Mouse (Mus musculus): ENCODE measurements around the gene Ttc16.

Gene Ttc16

DNA sequence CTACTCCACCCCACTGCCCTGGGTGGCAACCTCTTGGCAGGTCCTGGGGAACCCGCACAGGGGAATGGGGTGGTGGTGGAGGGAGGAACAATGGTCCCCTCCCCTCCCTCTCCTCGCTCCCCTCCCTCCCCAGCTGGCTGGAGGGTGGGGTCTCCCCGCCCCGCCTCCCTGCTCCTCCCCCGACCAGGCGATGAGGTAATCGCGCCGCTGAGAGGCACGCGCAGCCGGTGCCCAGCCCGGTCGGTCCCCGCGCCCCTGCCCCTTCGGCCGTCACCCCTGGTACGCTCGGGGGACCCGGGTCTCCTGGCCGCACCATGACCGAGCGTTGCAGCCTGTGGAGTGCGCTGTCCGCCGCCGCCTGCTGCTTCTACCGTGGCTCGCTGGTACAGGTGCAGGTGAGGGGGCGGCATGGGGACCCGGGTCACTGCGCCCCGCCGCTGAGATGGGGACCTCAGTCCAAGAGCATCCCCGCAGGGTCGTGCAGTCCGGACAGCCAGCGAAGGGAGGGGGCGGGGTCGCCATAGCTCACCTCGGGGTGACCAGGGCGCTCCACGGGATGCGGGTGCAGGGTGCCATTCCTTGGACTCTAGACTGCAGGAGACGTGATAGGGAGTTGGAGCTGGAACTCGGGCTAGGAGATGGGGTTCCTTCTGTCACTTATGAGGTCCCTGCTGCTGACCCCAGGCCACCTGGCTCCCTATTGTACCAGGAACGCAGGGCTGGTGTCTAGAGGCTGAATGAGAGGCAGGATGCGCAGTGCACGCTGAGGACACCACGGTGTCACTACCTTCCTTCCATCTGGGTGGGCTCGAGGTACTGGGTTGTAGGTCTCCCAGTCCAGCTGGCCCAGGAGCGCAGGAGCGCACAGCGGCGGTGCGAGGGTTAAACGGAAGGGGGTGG, 33.9 kb downstream of the Ttc16 start:
- DNase-seq, result no peak

DNA sequence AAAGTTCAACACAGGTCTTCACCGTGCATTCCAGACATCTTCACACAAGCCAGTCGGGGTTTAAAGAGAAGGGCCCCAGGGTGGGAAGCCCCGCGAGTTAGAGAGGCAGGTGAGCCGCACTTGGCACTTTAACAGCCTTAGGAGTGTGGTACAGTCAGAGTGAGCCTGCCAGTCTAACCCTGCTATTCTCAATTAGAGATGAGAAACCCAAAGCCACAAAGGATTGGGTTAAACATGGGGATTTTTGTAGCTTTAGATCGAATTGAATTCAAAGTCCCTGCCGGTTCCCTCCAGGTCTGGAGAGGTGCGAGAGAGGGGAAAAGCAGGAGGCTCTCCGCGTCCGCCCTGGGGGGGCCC, 34.5 kb downstream of the Ttc16 start, which contains the start of gene 6330409D20Rik:
Gene 6330409D20Rik, minus strand, starts transcription at position 101 of the 357 bp plus-strand sequence.
- DNase-seq, result no peak

DNA sequence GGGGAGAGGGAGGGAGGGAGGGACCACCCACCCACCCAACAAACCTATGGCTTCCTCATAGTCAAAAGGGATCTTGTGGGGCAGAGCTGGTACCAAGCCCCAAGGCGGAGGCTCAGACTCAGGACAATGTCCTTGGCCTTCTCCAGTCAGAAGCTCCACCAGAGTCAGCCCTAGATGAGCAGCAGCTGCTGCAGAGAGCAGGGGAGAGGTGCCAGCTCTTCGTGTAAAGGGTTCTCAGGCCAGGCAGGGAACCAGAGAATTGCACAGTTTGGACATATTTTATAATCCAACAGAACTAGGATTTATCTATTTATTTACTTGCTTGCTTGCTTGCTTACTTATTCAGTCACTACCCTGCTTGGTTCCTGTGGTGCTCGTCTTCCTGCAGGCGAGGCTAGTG, 36.1 kb downstream of the Ttc16 start:
- no peak for DNase-seq

DNA sequence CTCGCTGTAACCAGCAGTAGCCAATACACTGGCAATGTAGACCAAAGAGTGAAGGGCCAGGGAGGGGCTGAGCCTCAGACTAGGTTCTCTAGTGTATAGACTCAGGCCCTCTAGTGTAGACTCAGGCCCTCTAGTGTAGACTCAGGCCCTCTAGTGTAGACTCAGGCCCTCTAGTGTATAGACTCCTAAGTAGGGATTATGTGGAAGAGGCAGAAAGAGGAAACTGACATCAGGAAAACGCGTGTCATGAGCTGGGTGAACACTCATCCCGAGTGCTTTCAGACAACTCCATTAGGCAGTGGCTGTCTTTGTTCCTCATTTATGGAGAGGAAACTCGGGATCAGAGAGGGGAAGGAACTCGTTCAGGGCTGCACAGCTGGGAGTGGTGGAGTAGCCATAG, 38.4 kb downstream of the Ttc16 start:
- no peak for DNase-seq

DNA sequence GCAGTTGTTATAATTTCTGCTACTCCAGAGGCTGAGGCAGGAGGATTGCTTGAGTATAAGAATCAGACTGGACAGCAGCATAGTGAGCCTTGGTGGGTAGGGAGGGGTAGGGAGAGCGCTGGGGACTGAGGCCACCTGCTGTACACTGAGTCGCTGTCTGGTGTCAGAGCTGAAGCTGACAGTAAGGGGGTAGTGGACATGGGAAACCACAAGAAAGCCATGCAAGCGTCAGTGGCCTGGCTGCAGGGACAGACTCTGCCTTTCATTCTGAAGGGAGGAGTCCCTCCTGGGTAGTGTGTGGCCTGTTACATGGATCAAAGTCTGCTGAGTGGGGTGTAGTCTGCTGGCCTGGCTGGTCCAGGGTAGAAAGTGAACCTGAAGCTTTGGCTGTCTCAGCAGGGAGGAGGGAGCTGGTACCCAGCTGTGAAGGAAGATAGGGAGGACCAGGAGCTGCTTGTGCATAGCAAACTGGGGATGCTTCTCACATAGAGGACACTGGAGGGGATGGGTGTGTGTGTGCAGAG, 39.1 kb downstream of the Ttc16 start:
- no peak for DNase-seq

DNA sequence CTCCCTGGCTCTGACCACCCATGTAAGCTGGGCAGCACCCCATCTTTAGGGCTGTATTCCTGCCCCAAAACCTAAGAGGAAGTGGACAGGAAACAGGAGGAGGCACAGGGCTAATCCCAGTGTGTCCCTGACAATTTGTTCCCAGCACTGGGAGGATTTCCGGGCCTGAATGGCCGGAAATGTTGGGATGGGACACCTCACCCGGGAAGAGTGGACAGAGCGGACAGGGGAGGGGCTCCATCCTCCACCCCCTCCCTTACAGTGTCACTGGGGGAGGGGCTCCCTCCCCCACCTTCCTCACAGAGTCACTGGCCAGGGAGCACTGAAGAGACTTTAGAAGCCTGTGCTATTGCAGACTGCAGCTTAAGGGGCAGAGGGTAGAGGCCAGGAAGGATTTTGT, 40.5 kb downstream of the Ttc16 start:
- DNase-seq, result no peak

DNA sequence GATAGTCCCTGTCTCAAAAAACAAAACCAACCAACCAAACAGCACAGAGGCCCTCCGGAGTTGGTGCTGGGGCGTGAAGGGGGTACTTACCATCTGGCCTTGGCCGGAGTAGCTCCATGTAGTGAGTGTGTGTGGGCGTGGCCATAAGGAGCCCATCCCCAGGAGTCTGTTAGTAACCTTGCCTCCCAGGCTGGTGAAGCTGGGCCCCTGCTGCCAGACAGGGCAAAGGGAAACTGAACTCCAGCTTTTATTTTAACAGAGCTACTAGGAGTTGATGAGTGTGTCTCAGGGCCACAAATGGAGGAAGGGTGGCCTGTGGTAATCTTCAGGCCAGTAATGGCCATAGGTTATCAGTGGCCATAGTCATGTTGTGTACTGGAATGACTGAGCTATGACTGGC, 41.0 kb downstream of the Ttc16 start:
- no peak for DNase-seq

DNA sequence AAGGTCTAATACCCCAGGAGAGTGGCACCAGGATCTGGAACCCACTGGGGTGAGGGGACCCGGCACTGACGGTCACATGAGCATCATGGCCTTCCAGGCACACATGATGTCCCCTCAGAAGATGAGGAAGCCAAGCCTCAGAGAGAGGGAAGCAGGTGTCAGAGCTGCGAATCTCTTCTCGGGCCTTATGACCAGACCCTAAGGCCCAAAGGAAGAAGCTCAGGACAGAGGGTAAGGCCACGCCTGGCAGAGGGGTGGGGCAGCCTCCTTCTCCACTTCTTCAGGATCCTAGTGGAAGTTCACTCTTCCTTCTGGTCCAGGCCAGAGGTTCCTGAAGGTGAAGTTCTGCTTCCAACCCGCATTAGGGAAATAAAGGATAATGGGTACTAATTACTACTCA, 42.7 kb downstream of the Ttc16 start:
- no peak for DNase-seq

DNA sequence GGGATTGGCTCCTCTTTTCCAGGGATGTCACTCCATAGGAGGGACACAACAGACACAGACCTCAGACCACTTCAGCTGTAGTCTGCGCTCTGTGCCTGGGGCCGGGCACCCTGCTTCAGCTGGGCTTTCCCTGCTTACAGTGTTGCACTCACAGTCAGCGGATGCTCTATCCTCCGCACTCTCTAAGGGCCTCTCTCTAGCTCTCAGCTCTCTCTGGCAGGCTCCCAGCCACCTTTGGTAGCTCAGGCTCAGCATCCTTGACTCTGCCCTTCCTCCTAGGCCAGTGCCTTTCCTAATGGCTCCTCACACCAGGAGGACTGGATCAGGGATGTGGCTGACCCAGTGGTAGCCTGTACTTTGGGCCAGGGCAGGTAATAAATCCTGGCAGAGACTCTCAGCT, 43.5 kb downstream of the Ttc16 start:
- DNase-seq, result no peak

DNA sequence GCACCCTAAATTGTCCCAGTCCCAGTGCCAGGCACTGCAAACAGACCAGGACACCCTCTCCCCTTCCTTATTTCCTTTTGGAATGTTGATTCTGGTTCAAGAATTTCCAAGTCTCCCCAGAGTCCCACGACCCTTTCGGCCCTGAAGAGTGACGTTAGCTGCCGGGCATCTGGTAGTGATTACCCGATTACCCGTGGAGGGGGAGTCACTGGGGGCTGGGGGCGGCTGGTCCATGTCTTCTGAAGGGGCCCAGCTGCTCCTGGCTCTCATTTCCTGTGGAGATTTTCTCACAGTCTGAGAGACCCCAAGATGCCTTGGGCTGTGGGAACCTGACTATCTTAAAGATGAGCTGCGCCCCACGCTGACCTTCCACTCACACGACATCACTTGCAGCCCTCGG, 44.6 kb downstream of the Ttc16 start:
- no peak for DNase-seq

DNA sequence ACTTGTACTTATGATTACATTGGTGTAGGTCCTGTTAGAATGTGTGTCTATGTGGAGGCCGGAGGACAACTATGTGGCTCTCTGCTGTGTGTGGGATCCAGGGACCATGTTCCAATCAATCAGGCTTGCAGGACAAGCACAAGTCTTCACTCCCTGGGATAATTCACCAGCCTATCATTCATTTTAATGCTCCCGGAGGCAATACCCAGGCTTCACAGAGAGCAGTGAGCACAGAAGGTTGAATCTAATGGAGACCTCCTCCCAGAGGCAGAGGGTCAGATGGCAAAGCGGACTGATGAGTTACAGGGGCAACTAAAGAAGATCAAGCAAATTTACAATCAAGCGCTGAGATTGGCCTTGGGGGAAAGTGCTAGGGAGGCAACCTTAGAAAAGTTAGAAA, 45.9 kb downstream of the Ttc16 start:
- no peak for DNase-seq

DNA sequence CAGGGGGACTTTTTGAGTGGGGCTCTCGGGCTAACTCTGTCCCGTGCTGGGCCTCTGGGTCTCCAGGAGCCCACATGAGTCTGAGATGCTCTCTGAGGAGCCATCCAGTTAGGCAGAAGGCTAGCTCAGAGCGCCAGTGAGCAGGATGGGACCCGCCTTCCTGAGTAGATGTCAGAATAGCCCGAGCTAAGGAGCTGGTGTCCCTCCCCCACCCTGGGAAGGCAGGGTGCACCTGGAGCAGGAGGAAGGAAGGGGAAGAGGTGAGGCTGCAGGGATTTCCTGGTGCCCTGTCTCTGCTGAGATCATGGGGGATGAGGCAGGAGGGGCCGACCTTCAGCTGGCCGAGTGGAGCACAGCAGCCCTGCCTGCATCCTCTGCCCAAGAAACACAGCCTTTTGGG, 47.0 kb downstream of the Ttc16 start:
- peak; percentile 32 for DNase-seq

DNA sequence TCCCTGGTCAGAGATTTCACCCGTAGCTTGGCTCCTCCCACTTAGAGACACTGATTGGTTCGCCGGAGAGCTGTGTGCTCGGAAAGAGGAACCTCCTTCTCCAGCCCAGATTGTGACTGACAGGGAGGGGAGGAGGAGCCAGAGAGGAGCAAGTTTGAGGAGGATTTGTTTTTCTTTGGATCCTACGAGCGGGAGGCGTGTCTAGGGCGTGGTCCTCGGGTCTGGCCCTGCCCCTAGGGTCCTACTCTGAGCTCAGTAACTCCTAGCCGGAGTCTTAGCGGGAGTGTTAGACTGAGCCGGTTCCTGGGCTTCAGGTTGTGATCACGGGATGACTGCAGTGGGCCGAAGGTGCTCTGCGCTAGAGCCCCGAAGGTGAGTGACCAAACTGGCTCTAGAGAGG, 48.0 kb downstream of the Ttc16 start:
- peak; percentile 81 for DNase-seq

DNA sequence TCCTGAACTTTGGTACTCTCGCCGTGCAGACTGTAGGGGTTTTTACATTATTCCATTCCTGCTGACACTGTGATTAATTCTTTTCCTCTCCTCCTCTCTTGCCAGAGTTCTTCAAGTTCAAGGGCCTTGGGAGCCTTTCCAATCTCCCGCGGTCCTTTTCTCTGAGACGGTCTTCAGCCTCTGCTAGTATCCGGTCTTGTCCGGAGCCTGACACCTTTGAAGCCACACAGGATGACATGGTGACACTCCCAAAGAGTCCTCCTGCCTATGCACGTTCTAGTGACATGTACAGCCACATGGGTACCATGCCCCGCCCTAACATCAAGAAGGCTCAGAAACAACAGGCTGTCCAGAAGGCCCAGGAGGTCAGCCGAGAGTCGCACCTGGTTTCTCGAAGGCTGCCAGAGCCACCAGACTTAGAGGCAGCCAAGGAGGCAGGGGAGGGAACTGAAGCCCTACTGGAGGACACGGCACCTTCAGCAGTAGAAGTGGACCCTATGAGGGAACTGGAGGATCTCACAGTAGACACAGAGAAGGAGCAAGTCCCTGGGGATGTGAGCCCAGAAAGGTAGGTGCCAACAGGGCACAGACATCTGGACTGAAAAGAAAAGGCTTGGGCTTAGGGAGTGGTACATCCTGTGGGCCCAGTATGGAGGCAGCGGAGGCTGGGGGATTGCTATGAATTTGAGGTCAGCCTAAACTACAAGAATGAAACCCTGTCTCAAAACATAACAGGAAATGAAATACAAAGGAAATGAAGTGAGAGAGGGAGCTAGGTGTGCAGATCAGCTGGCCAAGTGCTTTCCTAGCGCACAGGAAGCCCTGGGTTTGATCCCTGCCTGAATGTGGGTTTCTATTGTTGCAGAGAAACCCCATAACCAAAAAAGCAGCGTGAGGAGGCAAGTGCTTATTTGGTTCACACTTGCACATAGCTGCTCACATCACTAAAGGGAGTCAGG, 50.3 kb downstream of the Ttc16 start:
- peak; percentile 67 for DNase-seq

DNA sequence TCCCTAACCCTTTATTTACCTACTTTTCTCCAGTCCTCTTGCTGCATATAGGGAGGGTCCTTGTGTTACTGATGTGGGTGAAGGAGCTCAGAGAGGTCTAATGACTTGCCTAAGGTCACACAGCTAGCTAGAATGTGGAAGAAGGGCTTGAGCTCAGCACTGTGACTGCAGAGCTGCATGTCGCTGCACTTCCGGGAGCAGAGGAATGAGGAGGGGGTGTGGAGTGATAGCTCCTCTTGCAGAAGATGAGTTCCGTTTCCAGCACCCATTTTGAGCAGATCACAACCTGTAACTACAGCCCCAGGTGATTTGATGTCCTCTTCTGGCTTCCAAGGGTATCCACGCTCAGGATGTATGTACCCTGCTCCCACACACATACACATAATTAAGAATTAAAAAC, 51.3 kb downstream of the Ttc16 start:
- no peak for DNase-seq

DNA sequence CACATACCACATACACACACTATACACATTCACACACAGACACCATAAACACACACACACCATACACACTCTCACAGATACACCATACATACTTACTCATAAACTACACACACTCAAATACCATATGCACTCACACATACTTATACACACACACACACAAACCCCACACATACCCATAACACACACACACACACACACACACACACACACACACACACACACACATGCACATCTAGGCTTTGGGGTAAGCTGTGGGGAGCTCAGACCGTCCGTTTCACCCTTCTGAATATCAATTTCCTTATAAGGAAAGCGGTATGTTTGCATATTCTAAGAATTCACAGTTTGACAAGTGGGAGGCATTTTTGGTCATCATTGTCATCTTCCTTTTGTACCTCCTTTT, 52.9 kb downstream of the Ttc16 start:
- DNase-seq, result no peak

DNA sequence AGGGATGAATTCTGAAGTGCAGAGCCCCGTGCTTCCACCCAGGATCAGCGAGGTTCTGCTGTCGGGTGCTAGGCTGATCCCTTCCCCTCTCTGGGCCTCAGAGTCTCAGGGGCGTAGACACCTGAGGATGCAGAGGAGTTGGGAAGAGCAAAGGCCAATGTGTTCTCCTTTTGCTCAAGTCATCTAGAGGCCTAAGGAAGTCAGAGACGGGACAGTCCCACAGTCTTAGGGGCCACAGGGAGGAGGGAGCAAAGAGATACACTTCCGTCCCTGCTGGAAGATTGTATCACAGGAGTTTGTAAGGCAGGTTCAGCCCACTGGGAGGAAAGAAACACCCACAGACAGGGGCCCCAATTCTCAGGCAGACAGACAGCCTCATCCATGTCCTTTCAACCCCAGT, 53.4 kb downstream of the Ttc16 start:
- peak; percentile 60 for DNase-seq

DNA sequence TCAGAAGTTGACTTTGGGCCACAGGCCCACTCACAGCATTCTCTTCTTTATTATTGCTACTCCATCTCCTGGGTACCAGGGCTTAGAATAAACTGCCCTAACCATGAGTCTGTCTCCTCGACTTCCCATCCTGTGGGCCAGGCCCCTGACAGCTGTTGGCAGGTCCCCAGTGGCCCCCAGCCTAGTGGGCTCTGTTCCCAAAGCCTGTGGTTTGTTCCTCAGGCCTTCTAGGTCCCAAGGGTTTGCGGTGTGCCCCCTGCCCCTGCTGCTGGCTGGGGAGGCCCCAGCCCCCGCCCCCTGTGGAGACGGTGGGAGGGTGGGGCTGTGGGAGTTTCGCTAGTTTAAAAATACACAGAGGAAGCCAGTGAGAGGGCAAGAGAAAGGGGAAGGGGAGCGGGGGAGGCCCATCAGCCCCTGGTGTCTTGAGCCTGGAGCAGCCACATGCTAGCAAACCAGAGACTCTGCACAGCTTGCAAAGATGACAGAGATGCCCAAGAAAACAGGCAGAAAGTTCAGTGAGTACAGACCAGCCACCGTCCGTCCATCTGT, 54.7 kb downstream of the Ttc16 start, which contains the start of gene Sh2d3c:
Gene Sh2d3c, plus strand, starts transcription at position 375 of the 549 bp plus-strand sequence.
- peak; percentile 75 for DNase-seq

DNA sequence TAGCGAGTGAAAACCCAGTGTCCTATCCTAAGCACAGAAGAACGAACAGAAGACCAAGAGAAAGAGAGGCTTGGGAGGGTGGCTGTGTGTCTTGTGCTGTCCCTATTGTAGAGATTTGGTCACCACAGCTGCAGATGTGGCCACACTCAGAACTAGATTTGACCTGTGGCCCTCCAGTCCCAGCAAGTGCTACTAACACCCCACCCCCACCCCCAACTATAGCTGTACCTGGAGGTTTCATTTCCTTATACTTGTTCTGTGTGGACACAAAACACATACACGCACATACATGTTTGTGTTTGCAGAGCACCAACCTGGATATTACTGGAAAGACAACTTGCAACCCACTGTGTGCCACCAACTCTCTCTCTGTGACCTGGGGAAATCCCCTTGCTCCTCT, 55.4 kb downstream of the Ttc16 start:
- DNase-seq, result no peak

DNA sequence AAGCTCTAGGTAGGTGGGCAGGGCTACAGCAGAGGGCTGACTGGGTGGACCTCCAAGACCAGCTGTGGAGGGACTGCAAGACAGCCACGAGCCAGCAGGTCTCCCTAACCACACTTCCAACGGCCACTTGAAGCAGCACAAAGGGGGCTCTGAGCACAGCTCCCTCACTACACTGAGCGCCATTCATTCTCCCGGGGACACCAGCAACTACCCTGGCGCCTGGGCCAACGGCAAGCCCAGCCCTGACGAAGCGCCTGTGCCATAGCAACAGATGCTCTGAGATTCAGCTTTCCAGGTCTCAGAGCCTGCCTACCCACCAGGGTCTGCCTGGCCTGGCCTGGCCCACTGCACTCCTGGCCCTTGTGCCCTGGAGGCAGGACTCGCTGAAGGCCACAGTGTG, 56.7 kb downstream of the Ttc16 start:
- DNase-seq, result no peak

DNA sequence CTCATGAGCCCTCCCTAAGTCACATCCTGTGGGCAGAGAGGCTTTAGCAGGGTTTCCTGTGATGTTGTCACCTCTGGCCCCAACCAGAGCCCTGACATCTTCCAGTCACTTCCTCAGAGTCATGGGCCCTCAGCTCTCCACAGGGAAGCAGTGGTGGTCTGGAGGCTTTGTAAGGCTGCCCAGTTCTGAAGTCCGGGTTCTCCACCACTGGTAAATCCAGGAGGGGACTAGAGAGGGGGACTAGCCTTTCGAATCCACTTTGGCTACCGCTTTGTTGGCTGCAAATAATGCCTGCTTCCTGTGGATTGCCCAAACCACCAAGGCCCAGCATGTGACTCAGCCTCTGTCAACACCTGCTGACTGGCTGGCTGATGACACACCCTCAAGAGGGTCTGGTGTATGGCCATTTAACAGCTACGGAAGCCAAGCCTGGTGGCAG, 60.4 kb downstream of the Ttc16 start:
- DNase-seq, result no peak

DNA sequence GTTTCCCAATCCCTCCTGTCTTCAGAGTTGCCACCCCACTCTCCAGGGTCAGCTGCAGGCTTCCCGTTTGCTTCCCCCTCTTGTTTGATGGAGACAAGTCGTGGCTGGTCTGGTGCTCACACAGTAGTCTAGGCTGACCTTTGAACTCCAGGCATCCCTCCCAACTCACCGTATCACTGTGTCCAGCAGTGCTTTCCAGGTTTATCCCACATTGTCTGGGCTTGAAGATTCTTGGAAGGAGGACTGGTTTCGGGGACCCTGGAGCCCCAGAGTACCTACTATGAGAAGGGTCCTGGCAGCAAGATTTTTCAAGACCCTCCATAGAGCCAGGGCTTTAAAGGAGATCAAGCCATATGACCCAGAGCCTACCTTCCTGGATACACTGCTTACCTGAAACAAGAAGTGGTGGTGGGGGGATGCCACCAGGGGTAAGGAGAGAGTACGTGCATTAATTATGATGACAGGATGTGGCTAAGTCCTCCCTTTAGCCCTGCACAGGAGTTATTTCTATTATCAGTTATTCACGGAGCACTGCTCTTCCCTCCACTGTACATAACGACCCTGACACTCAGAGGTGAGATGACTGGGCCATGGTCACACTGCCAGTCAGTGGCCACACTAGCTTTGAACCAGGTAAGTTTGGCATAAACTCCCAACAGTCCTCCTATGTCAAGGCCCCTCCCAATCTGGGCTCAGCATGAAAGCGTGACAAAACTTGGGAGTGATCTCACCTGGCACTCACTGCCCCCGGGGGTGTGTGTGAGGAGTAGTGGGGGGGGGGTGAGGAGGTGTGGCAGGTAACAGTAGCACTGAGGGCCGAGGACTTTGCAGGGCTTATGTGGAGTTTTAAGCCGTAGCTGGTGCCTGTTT, 61.1 kb downstream of the Ttc16 start:
- DNase-seq, result peak; percentile 41

Measured in thymus, postnatal 14 days (tissue).